Mouse (Mus musculus): Measurements from ENCODE around the gene Rtraf.

GRCm38 (mm10) chr14:19853471-19853870 lies 29.8 kb upstream of the Rtraf start:
- TF ChIP-seq POLR2A (IDR thresholded peaks at IDR 0.05; ENCODE audit: control insufficient read depth, extremely low read depth, insufficient read depth, low read length, poor library complexity) (no peak), CTCF (IDR thresholded peaks at IDR 0.05; ENCODE audit: borderline replicate concordance, control insufficient read depth, extremely low read depth, insufficient read depth, low read length, poor library complexity) (no peak)
